Mouse (Mus musculus): Measurements from ENCODE around the gene Tfeb.

GRCm38 (mm10) chr17:47708972-47709371, 27.9 kb upstream of the Tfeb start:
- TF ChIP-seq CTCF (IDR thresholded peaks at IDR 0.05; ENCODE audit: low read depth) (no peak), EP300 (IDR thresholded peaks at IDR 0.05; ENCODE audit: low read depth) (no peak)

Measured in liver, postnatal 0 days (tissue).